Mouse (Mus musculus) lung, embryonic 15.5 days (tissue): ENCODE results near the gene Olfr224. TPM values are rescaled to one million over a fixed set of nuclear protein-coding genes. Genes with fewer than 3 reads are reported as not detected.
"Not testable (repeated sequence)": the region's sequence is repeated elsewhere in the genome, so short reads cannot be mapped to it uniquely, and the experiment has no call there.

ENCODE experiments used
- ATAC-seq: fragments of 200-750 bp; cut with Nextera tagmentation; 2 replicates; pipeline ENCODE4 v1.8.0; 2017; ENCODE audit warnings: moderate number of reproducible peaks, borderline replicate concordance; ENCODE audit not compliant: low FRiP score, low TSS enrichment; ENCODE audit errors: extremely low read depth
- H3K27ac ChIP-seq: fragments of 300-500 bp; sonication (generic); 2 replicates; pipeline ENCODE4 v1.5.1; 2015; ENCODE audit warnings: moderate library complexity, mild to moderate bottlenecking, inconsistent platforms
- H3K27me3 ChIP-seq: fragments of 300-500 bp; sonication (generic); 2 replicates; pipeline ENCODE4 v1.6.1; 2015; ENCODE audit warnings: inconsistent platforms
- H3K36me3 ChIP-seq: fragments of 300-500 bp; sonication (generic); 2 replicates; pipeline ENCODE4 v1.6.1; 2015; ENCODE audit warnings: inconsistent platforms
- H3K4me1 ChIP-seq: fragments of 300-500 bp; sonication (generic); 2 replicates; pipeline ENCODE4 v1.6.1; 2015; ENCODE audit warnings: inconsistent platforms
- H3K4me2 ChIP-seq: fragments of 300-500 bp; sonication (generic); 2 replicates; pipeline ENCODE4 v1.6.1; 2015; ENCODE audit warnings: inconsistent platforms, mild to moderate bottlenecking, moderate library complexity
- H3K4me3 ChIP-seq: fragments of 300-500 bp; sonication (generic); 2 replicates; pipeline ENCODE4 v1.5.1; 2015; ENCODE audit warnings: mild to moderate bottlenecking, inconsistent platforms
- H3K9ac ChIP-seq: fragments of 300-500 bp; sonication (generic); 2 replicates; pipeline ENCODE4 v1.6.1; 2015; ENCODE audit warnings: inconsistent platforms
- H3K9me3 ChIP-seq: fragments of 300-500 bp; sonication (generic); 2 replicates; pipeline ENCODE4 v1.6.1; 2016; ENCODE audit warnings: inconsistent platforms
- WGBS: fragments of 180-500 bp; shearing (Covaris S2); methylation state at CpG from one replicate; pipeline ENCODE4 v1.1.7; 2015; 5-methylcytosine and 5-hydroxymethylcytosine counted together
- polyA plus RNA-seq: library from polyadenylated mRNA; unstranded; fragments of >200 nt; fragmentation: Nextera tagmentation; extraction: Ambion mirVana; gene quantifications from 2 replicates; pipeline ENCODE4 v1.2.1, GENCODE M21; 2015

Olfr224 gene
- polyA plus RNA-seq, 1 experiment from 2014 or later, result not detected

DNA sequence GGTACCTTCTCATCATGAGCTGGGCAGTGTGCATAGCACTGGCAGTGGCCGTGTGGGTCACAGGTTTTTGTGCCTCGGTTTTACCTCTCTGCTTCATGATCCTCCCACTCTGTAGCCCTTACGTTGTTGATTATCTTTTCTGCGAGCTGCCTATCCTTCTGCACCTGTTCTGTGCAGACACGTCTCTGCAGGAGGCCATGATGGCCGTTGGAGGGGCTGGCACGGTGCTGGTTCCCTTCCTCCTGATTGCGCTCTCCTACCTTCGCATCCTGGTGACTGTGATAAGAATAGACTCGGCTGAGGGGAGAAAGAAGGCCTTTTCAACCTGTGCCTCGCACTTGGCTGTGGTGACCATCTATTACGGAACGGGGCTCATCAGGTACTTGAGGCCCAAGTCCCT is 27.5 kb upstream of the Olfr224 start:
- Histone ChIP-seq H3K4me1 (no peaks in the 10 kb centered on the region), H3K27ac (no peak overlapping the region), H3K4me3 (no peak overlapping the region), H3K4me2 (no peak overlapping the region), H3K9me3 (no peaks in the 10 kb centered on the region), H3K27me3 (no peaks in the 10 kb centered on the region), H3K36me3 (no peaks in the 10 kb centered on the region), H3K9ac (no peak overlapping the region)
- ATAC-seq, result no peak
- 79% methylated on average over 13 of the region's 13 CpGs for WGBS

DNA sequence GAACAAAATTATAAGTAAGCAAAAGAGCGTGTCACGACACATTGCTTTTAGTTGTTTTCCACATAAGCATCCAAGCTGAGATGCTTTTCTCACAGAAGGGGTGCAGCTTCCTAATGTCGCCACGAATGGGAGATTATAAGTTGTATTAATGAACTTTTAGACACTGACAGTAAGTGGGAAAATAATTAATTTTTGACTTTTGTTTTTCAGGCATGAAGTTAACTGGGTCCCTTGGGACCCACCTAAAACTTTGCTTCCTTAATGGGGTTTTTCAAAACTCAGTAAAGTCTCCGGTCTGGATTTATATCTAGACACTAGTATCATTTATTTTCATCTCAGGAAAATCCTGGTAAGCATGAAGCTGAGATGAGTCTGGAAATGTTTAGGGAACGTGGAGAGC is 24.5 kb upstream of the Olfr224 start, which contains the start of gene Olfr324:
Gene Olfr324 (plus strand): TSS at position 301 of the 400 bp plus-strand sequence.
- Histone ChIP-seq H3K4me2 (no peak within 1 kb of the TSS), H3K27ac (no peak within 1 kb of the TSS), H3K27me3 (no peaks in the 10 kb centered on the region), H3K36me3 (no peaks in the 10 kb centered on the region), H3K9ac (no peak within 1 kb of the TSS), H3K9me3 (no peaks in the 10 kb centered on the region), H3K4me1 (no peaks in the 10 kb centered on the region), H3K4me3 (no peak within 1 kb of the TSS)
- ATAC-seq, result no peak
- 76% methylated on average over 6 of the region's 6 CpGs for WGBS

DNA sequence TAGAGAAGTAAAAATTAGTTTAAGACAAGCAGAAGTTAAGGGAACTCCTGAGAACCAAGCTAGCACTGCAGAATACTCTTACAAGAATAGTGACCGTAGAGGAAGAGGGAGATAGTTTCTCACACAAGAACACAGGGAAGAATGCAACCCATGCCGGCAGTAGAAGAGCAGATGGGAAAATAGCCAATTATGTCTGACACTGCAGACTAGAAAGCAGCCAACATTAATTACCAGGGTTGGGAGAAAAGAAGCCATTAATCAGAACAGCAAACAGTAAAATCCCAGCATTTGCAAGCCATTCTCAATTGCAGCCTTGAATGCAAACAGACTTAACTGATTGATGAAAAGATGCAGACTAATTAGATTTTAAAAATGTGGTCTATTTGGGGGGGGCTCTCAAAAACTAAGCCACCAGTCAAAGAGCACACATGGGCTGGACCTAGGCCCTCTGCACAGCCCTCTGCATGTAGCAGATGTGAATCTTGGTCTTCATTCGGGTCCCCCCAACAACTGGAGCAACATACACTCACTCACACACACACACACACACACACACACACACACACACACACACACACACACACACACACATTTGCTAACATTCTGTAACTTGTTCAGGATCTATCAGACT is 18.4 kb upstream of the Olfr224 start:
- no peak for ATAC-seq
- no peak overlapping the region for H3K4me3 ChIP-seq
- H3K4me1 ChIP-seq, result no peaks in the 10 kb centered on the region
- 60% methylated on average over 3 of the region's 3 CpGs for WGBS
- H3K27ac ChIP-seq, result no peak overlapping the region
- H3K9me3 ChIP-seq, result no peaks in the 10 kb centered on the region
- H3K27me3 ChIP-seq, result no peaks in the 10 kb centered on the region
- no peak overlapping the region for H3K4me2 ChIP-seq
- no peak overlapping the region for H3K9ac ChIP-seq
- H3K36me3 ChIP-seq, result no peaks in the 10 kb centered on the region

DNA sequence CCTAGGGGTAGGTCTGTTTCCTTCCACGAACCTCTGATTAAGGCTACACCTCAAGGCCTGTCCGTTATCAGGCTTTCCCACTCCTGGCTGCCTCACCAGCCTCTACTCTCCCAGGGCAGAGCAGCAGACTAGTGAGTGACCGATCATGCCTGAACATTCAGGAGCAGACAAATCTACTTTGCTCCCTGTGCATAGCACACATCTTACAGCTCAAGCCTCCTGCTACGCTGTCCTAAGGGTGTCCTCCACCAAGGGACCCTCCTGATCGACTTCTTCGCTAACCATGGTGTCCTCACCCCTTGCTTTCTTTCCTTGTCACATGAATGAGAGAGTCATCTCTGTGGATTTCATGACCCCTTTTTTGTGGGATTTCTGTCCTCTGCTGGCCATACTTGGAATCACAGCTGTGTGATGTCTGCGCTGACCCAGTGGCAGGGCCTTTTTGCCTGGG is 17.6 kb upstream of the Olfr224 start:
- 67% methylated on average over 7 of the region's 7 CpGs for WGBS
- Histone ChIP-seq H3K4me2 (no peak overlapping the region), H3K9me3 (no peaks in the 10 kb centered on the region), H3K27ac (no peak overlapping the region), H3K27me3 (no peaks in the 10 kb centered on the region), H3K4me1 (no peaks in the 10 kb centered on the region), H3K36me3 (no peaks in the 10 kb centered on the region), H3K9ac (no peak overlapping the region), H3K4me3 (no peak overlapping the region)
- ATAC-seq, result no peak

- no peak overlapping the region for H3K9ac ChIP-seq
- no peaks in the 10 kb centered on the region for H3K27me3 ChIP-seq
- no peaks in the 10 kb centered on the region for H3K4me1 ChIP-seq
- WGBS, result 60% methylated on average over 8 of the region's 8 CpGs
- H3K4me2 ChIP-seq, result no peak overlapping the region
- no peak overlapping the region for H3K4me3 ChIP-seq
- no peak overlapping the region for H3K27ac ChIP-seq
- no peaks in the 10 kb centered on the region for H3K36me3 ChIP-seq
- H3K9me3 ChIP-seq, result no peaks in the 10 kb centered on the region
- no peak for ATAC-seq
Measured at GRCm38 (mm10) chr11:58578636-58579035, 8.3 kb upstream of the Olfr224 start.

DNA sequence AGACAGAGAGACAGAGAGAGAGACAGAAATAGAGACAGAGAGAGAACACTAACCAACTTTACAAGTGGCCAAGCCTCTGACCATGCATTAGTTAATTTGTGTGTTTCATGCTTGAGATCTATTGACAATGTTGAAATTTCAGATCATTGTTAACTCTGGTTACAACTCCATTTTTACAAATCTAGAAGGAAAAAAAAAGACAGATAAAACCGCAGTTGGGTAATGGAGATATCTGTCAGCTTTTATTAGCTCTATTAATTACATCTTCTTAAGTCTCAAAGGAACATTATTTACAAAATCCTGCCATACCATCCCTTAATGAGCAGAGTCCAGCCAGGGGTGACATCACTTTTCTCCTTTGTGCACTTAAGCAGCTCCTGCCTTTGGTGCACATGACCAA is 7.1 kb upstream of the Olfr224 start, which contains the start of gene Olfr325:
Gene Olfr325 (plus strand): TSS at position 301 of the 400 bp plus-strand sequence.
- Histone ChIP-seq H3K9me3 (no peaks in the 10 kb centered on the region), H3K27me3 (no peaks in the 10 kb centered on the region), H3K36me3 (no peaks in the 10 kb centered on the region), H3K27ac (no peak within 1 kb of the TSS), H3K9ac (no peak within 1 kb of the TSS), H3K4me2 (no peak within 1 kb of the TSS), H3K4me1 (no peaks in the 10 kb centered on the region), H3K4me3 (no peak within 1 kb of the TSS)
- no peak for ATAC-seq
- 68% methylated on average over 1 of the region's 1 CpGs for WGBS

DNA sequence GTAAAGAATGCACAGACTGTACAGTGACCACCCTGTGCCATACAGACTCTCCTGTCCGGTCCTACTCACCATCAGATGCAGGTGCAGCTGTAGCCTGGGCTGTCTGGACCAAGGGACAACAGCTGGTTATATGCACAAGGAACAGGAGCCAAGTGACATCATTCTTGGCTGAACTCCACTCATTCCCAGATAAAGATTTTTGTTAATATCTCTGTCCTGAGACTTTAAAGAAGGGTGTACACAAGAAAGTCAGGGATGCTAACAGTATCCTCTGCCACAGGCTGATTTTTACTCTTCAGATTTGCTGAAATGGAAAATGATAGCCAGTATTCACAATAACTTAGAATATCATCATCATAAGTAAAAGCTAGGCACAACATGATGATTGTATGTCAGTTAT is 14.8 kb downstream of the Olfr224 start, which contains the start of gene Olfr328:
Gene Olfr328 (minus strand): TSS at position 101 of the 400 bp plus-strand sequence.
- Histone ChIP-seq H3K36me3 (no peaks in the 10 kb centered on the region), H3K9me3 (no peaks in the 10 kb centered on the region), H3K4me1 (no peaks in the 10 kb centered on the region), H3K9ac (no peak within 1 kb of the TSS), H3K4me3 (no peak within 1 kb of the TSS), H3K4me2 (no peak within 1 kb of the TSS), H3K27ac (no peak within 1 kb of the TSS), H3K27me3 (no peaks in the 10 kb centered on the region)
- no peak for ATAC-seq
- WGBS, result 81% methylated on average over 1 of the region's 1 CpGs

GRCm38 (mm10) chr11:58546322-58546721 is 24.0 kb downstream of the Olfr224 start, which contains the start of gene Olfr329-ps:
Gene Olfr329-ps, minus strand, starts transcription at chr11:58546422.
- no peak for ATAC-seq
- Histone ChIP-seq H3K27ac (no peak within 1 kb of the TSS), H3K27me3 (no peaks in the 10 kb centered on the region), H3K4me1 (no peaks in the 10 kb centered on the region), H3K9me3 (no peaks in the 10 kb centered on the region), H3K36me3 (no peaks in the 10 kb centered on the region), H3K4me3 (no peak within 1 kb of the TSS), H3K4me2 (no peak within 1 kb of the TSS), H3K9ac (no peak within 1 kb of the TSS)
- 64% methylated on average over 5 of the region's 5 CpGs for WGBS

- not testable (repeated sequence) for H3K4me3 ChIP-seq, H3K4me1 ChIP-seq, H3K9me3 ChIP-seq, H3K27me3 ChIP-seq, H3K4me2 ChIP-seq, H3K27ac ChIP-seq, H3K36me3 ChIP-seq, ATAC-seq, H3K9ac ChIP-seq
Measured at GRCm38 (mm10) chr11:58534736-58535135, 35.6 kb downstream of the Olfr224 start, which contains the start of gene Olfr330. Gene Olfr330, minus strand, starts transcription at chr11:58534836.

DNA sequence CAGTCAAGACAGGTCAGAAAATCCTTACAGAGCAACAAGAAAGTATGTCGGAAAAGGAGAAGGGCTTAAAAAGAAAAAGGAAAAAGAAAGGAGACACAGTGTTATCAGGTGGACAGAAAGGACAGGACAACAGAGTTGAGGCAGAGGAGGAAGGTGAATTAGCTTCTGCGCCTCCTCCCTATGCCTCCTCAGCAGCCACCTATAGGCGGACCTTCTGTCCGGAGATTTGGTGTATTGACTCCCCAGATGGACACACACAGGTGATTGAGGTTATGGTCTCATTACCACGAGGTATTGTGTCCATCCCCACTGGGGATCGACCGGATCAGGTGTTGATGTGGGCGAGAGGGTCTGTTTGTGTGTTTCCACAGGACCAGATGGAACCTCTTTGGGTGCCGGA is 50.6 kb downstream of the Olfr224 start:
- H3K9me3 ChIP-seq, H3K27ac ChIP-seq, H3K9ac ChIP-seq, H3K4me3 ChIP-seq, ATAC-seq, H3K27me3 ChIP-seq, H3K4me2 ChIP-seq, H3K4me1 ChIP-seq, H3K36me3 ChIP-seq: not testable (repeated sequence)
- WGBS, result 90% methylated on average over 8 of the region's 9 CpGs

GRCm38 (mm10) chr11:58518916-58519315 is 51.4 kb downstream of the Olfr224 start:
- H3K9ac ChIP-seq, H3K4me3 ChIP-seq, H3K9me3 ChIP-seq, H3K36me3 ChIP-seq, H3K27ac ChIP-seq, H3K27me3 ChIP-seq, H3K4me1 ChIP-seq, ATAC-seq, H3K4me2 ChIP-seq: not testable (repeated sequence)
- 92% methylated on average over 18 of the region's 18 CpGs for WGBS
